Mouse (Mus musculus): ENCODE data around the gene Ak2.
A peak's percentile ranks its signal among the peaks of the same experiment; 100 is the strongest.

The Ak2 gene

GRCm38 (mm10) chr4:129048501-129049305 is 56.9 kb downstream of the Ak2 start:
- DNase-seq (ENCODE audit: low spot score), result peak; percentile 63

GRCm38 (mm10) chr4:129049306-129050011 is 57.7 kb downstream of the Ak2 start:
- DNase-seq (ENCODE audit: low spot score), result no peak

GRCm38 (mm10) chr4:129050365-129050764 is 58.6 kb downstream of the Ak2 start:
- DNase-seq (ENCODE audit: low spot score), result no peak

- DNase-seq (ENCODE audit: low spot score), result no peak
Observed at GRCm38 (mm10) chr4:129050901-129051417, 59.2 kb downstream of the Ak2 start.

GRCm38 (mm10) chr4:129051461-129052183 is 59.9 kb downstream of the Ak2 start:
- no peak for DNase-seq (ENCODE audit: low spot score)

GRCm38 (mm10) chr4:129054757-129055156 is 63.0 kb downstream of the Ak2 start:
- DNase-seq (ENCODE audit: low spot score), result peak; percentile 26

GRCm38 (mm10) chr4:129055562-129055961 is 63.8 kb downstream of the Ak2 start:
- no peak for DNase-seq (ENCODE audit: low spot score)

GRCm38 (mm10) chr4:129057533-129058206 is 65.9 kb downstream of the Ak2 start:
- peak; percentile 96 for DNase-seq (ENCODE audit: low spot score)

- DNase-seq (ENCODE audit: low spot score), result peak; percentile 37
Observed at GRCm38 (mm10) chr4:129058207-129059092, 66.7 kb downstream of the Ak2 start, which contains the start of gene Rnf19b. Gene Rnf19b, plus strand, starts transcription at chr4:129058271.

- no peak for DNase-seq (ENCODE audit: low spot score)
Observed at GRCm38 (mm10) chr4:129059125-129059551, 67.4 kb downstream of the Ak2 start.

GRCm38 (mm10) chr4:129059922-129060321 is 68.2 kb downstream of the Ak2 start:
- no peak for DNase-seq (ENCODE audit: low spot score)
